Mouse (Mus musculus) T-helper 1 cell (primary cell): Measurements from ENCODE around the gene Rnf40.

ENCODE experiments used
- in situ Hi-C: fragments of 300-600 bp; cut with MboI, MseI; formaldehyde crosslinking; loops from one replicate; pipeline ENCODE4 v1.15.1; 2025; ENCODE audit warnings: high pct_unique_total_duplicates

The Rnf40 gene

GRCm38 (mm10) chr7:127588011-127588871 is at the start of gene Rnf40, which contains the start of gene Ccdc189:
Gene Rnf40, plus strand, starts transcription at chr7:127588767.
Gene Ccdc189, minus strand, starts transcription at chr7:127588595.
- in situ Hi-C loops, result no loop called here

GRCm38 (mm10) chr7:127541671-127542070 is 46.9 kb upstream of the Rnf40 start:
- in situ Hi-C loops, result no loop called here

- in situ Hi-C loops, result no loop called here
Observed at GRCm38 (mm10) chr7:127549116-127549835, 39.3 kb upstream of the Rnf40 start.

- in situ Hi-C loops, result no loop called here
Observed at GRCm38 (mm10) chr7:127551558-127551957, 37.0 kb upstream of the Rnf40 start.

- in situ Hi-C loops, result no loop called here
Observed at GRCm38 (mm10) chr7:127560580-127560979, 28.0 kb upstream of the Rnf40 start.

- in situ Hi-C loops, result no loop called here
Observed at GRCm38 (mm10) chr7:127561340-127561858, 27.2 kb upstream of the Rnf40 start, which contains the start of gene Tmem265. Gene Tmem265, plus strand, starts transcription at chr7:127561390.

- in situ Hi-C loops, result no loop called here
Observed at GRCm38 (mm10) chr7:127564381-127565150, 24.0 kb upstream of the Rnf40 start.

- in situ Hi-C loops, result no loop called here
Observed at GRCm38 (mm10) chr7:127572895-127573471, 15.6 kb upstream of the Rnf40 start, which contains the start of gene Phkg2. Gene Phkg2, plus strand, starts transcription at chr7:127573340.

GRCm38 (mm10) chr7:127573503-127574008 is 15.0 kb upstream of the Rnf40 start:
- in situ Hi-C loops, result no loop called here

GRCm38 (mm10) chr7:127574115-127574514 is 14.5 kb upstream of the Rnf40 start:
- in situ Hi-C loops, result no loop called here

GRCm38 (mm10) chr7:127583260-127583659 is 5.3 kb upstream of the Rnf40 start:
- in situ Hi-C loops, result no loop called here

GRCm38 (mm10) chr7:127585031-127585430 is 3.5 kb upstream of the Rnf40 start:
- in situ Hi-C loops, result no loop called here

GRCm38 (mm10) chr7:127586149-127586548 is 2.4 kb upstream of the Rnf40 start:
- in situ Hi-C loops, result no loop called here

- in situ Hi-C loops, result no loop called here
Observed at GRCm38 (mm10) chr7:127587196-127587595, 1.4 kb upstream of the Rnf40 start.

- in situ Hi-C loops, result no loop called here
Observed at GRCm38 (mm10) chr7:127588901-127589300, 334 bp downstream of the Rnf40 start.

GRCm38 (mm10) chr7:127589637-127590036 is 1.1 kb downstream of the Rnf40 start:
- in situ Hi-C loops, result no loop called here

- in situ Hi-C loops, result no loop called here
Observed at GRCm38 (mm10) chr7:127591108-127591507, 2.5 kb downstream of the Rnf40 start.

GRCm38 (mm10) chr7:127592575-127592974 is 4.0 kb downstream of the Rnf40 start:
- in situ Hi-C loops, result no loop called here

- in situ Hi-C loops, result loop anchor here (5.0 kb wide), 1 partner anchor 51 kb away; no protein-coding TSS in a partner anchor
Observed at GRCm38 (mm10) chr7:127596747-127597146, 8.2 kb downstream of the Rnf40 start.

GRCm38 (mm10) chr7:127600612-127601011 is 12.0 kb downstream of the Rnf40 start:
- in situ Hi-C loops, result no loop called here

GRCm38 (mm10) chr7:127601735-127602134 is 13.2 kb downstream of the Rnf40 start:
- in situ Hi-C loops, result no loop called here
